Mouse (Mus musculus): ENCODE measurements around the gene Layn. TPM values are rescaled to one million over a fixed set of nuclear protein-coding genes. Genes with fewer than 3 reads are reported as not detected.

The Layn gene
- polyA plus RNA-seq, 1 experiment: 0.15 TPM

- no peaks in the 10 kb centered on the region; the same call in 1 of the 2 replicates for H3K27me3 ChIP-seq (ENCODE audit: control insufficient read depth, insufficient read depth, low read length)
- TF ChIP-seq POLR2A (IDR thresholded peaks at IDR 0.05; ENCODE audit: low read depth, low read length): no peak
- no peak for TF ChIP-seq CTCF (IDR thresholded peaks at IDR 0.05; ENCODE audit: extremely low read depth, insufficient read length, insufficient replicate concordance, low read depth, low read length)
- 82% methylated on average over 2 of the region's 2 CpGs for WGBS
These were observed 16.3 kb downstream of the Layn start, which contains the start of gene Btg4 for GRCm38 (mm10) chr9:51060601-51061000. Gene Btg4 (plus strand): TSS chr9:51060901.

GRCm38 (mm10) chr9:51058951-51059521, 17.9 kb downstream of the Layn start:
- WGBS: 72% methylated on average over 4 of the region's 4 CpGs
- H3K4me3 ChIP-seq (ENCODE audit: low read depth, low read length): no peak overlapping the region
- TF ChIP-seq POLR2A (IDR thresholded peaks at IDR 0.05; ENCODE audit: low read depth, low read length): no peak
- no peak for TF ChIP-seq CTCF (IDR thresholded peaks at IDR 0.05; ENCODE audit: extremely low read depth, insufficient read length, insufficient replicate concordance, low read depth, low read length)
- no peak overlapping the region for H3K27ac ChIP-seq (ENCODE audit: insufficient read depth, low read depth, low read length)
- H3K4me1 ChIP-seq (ENCODE audit: control insufficient read depth, insufficient read depth, insufficient read length, low read length): no peaks in the 10 kb centered on the region
- no peaks in the 10 kb centered on the region for H3K27me3 ChIP-seq (ENCODE audit: control insufficient read depth, insufficient read depth, low read length)
- H3K36me3 ChIP-seq (ENCODE audit: control insufficient read depth, insufficient read depth, low read length): no peaks in the 10 kb centered on the region

More at GRCm38 (mm10) chr9:51060601-51061000, 16.3 kb downstream of the Layn start, which contains the start of gene Btg4:
- Histone ChIP-seq H3K4me3 (ENCODE audit: low read depth, low read length) (no peak within 1 kb of the TSS), H3K36me3 (ENCODE audit: control insufficient read depth, insufficient read depth, low read length) (no peaks in the 10 kb centered on the region), H3K27ac (ENCODE audit: insufficient read depth, low read depth, low read length) (no peak within 1 kb of the TSS), H3K4me1 (ENCODE audit: control insufficient read depth, insufficient read depth, insufficient read length, low read length) (no peaks in the 10 kb centered on the region)

GRCm38 (mm10) chr9:51056360-51057324, 20.3 kb downstream of the Layn start:
- WGBS: 53% methylated on average over 3 of the region's 3 CpGs
- Histone ChIP-seq H3K4me3 (ENCODE audit: low read depth, low read length) (no peak overlapping the region), H3K27me3 (ENCODE audit: control insufficient read depth, insufficient read depth, low read length) (no peaks in the 10 kb centered on the region), H3K36me3 (ENCODE audit: control insufficient read depth, insufficient read depth, low read length) (no peaks in the 10 kb centered on the region), H3K27ac (ENCODE audit: insufficient read depth, low read depth, low read length) (no peak overlapping the region), H3K4me1 (ENCODE audit: control insufficient read depth, insufficient read depth, insufficient read length, low read length) (no peaks in the 10 kb centered on the region)
- no peak for TF ChIP-seq POLR2A (IDR thresholded peaks at IDR 0.05; ENCODE audit: low read depth, low read length)
- no peak for TF ChIP-seq CTCF (IDR thresholded peaks at IDR 0.05; ENCODE audit: extremely low read depth, insufficient read length, insufficient replicate concordance, low read depth, low read length)

GRCm38 (mm10) chr9:51052180-51052579, 24.7 kb downstream of the Layn start:
- Histone ChIP-seq H3K27me3 (ENCODE audit: control insufficient read depth, insufficient read depth, low read length) (no peaks in the 10 kb centered on the region), H3K4me3 (ENCODE audit: low read depth, low read length) (no peak overlapping the region), H3K4me1 (ENCODE audit: control insufficient read depth, insufficient read depth, insufficient read length, low read length) (no peaks in the 10 kb centered on the region), H3K36me3 (ENCODE audit: control insufficient read depth, insufficient read depth, low read length) (no peaks in the 10 kb centered on the region), H3K27ac (ENCODE audit: insufficient read depth, low read depth, low read length) (no peak overlapping the region)
- TF ChIP-seq POLR2A (IDR thresholded peaks at IDR 0.05; ENCODE audit: low read depth, low read length): no peak
- no peak for TF ChIP-seq CTCF (IDR thresholded peaks at IDR 0.05; ENCODE audit: extremely low read depth, insufficient read length, insufficient replicate concordance, low read depth, low read length)
- WGBS: 55% methylated on average over 3 of the region's 3 CpGs

- 0 out of 2 replicates have a peak, but pooled peaks cover 2% of the 10 kb centered on the region for H3K4me1 ChIP-seq (ENCODE audit: control insufficient read depth, insufficient read depth, insufficient read length, low read length)
- H3K36me3 ChIP-seq (ENCODE audit: control insufficient read depth, insufficient read depth, low read length): no peaks in the 10 kb centered on the region
- WGBS: 70% methylated on average over 6 of the region's 6 CpGs
- no peak overlapping the region for H3K4me3 ChIP-seq (ENCODE audit: low read depth, low read length)
- H3K27me3 ChIP-seq (ENCODE audit: control insufficient read depth, insufficient read depth, low read length): no peaks in the 10 kb centered on the region
- TF ChIP-seq POLR2A (IDR thresholded peaks at IDR 0.05; ENCODE audit: low read depth, low read length): no peak
- no peak for TF ChIP-seq CTCF (IDR thresholded peaks at IDR 0.05; ENCODE audit: extremely low read depth, insufficient read length, insufficient replicate concordance, low read depth, low read length)
- H3K27ac ChIP-seq (ENCODE audit: insufficient read depth, low read depth, low read length): no peak overlapping the region
These were observed 34.8 kb downstream of the Layn start for GRCm38 (mm10) chr9:51042136-51042535.

- H3K27me3 ChIP-seq (ENCODE audit: control insufficient read depth, insufficient read depth, low read length): no peaks in the 10 kb centered on the region
- H3K4me3 ChIP-seq (ENCODE audit: low read depth, low read length): no peak overlapping the region
- H3K4me1 ChIP-seq (ENCODE audit: control insufficient read depth, insufficient read depth, insufficient read length, low read length): 0 out of 2 replicates have a peak, but pooled peaks cover 2% of the 10 kb centered on the region
- no peaks in the 10 kb centered on the region for H3K36me3 ChIP-seq (ENCODE audit: control insufficient read depth, insufficient read depth, low read length)
- whole genome bisulfite sequencing: 39% methylated on average over 7 of the region's 7 CpGs
- TF ChIP-seq CTCF (IDR thresholded peaks at IDR 0.05; ENCODE audit: extremely low read depth, insufficient read length, insufficient replicate concordance, low read depth, low read length) (no peak), POLR2A (IDR thresholded peaks at IDR 0.05; ENCODE audit: low read depth, low read length) (no peak)
- H3K27ac ChIP-seq (ENCODE audit: insufficient read depth, low read depth, low read length): no peak overlapping the region
These were observed 35.4 kb downstream of the Layn start for GRCm38 (mm10) chr9:51041491-51041980.

Data from small intestine, adult 2 months (tissue).